Comparison of ENCODE assay signal across 12 mouse cellular contexts in the genomic region with DNA sequence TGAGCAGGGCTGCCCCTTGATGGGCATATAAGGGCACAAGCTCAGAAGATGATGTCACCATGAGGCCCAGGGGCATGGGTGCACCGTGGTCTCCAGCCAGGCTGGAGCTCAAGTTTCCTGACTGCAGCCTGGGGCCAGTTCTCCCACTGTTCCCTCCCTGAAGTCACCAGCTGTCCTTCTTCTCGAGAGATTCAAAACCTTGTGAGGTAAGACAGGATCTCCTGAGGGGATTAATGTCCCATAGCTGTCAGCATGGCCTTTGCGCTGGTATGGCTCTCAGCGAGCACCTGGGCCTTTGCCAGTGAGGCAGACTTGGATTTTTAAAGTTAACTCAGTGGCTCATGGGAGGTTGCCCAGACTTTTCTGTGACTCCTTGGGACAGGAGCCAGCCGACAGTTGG. TPM values are rescaled to one million over a fixed set of nuclear protein-coding genes. Genes with fewer than 3 reads are reported as not detected.
DNase-seq lines count a peak whose midpoint lies in the region; TF ChIP-seq lines count a peak whose summit lies in the region.
"Had no signal": no experiment of that assay in that cellular context is flagged by ENCODE, and none has a peak within 500 bp of the region (broad histone marks: within the 10 kb centered on the region; RNA-seq: fewer than 3 reads in every experiment).

No protein-coding gene starts in this region.

- no peaks in the 10 kb centered on the region for H3K79me2 ChIP-seq in myocyte (ENCODE audit: control insufficient read depth, insufficient read depth)

- no peaks in the 10 kb centered on the region for H3K36me3 ChIP-seq in kidney, adult 2 months (ENCODE audit: control insufficient read depth, insufficient read depth, low read length)
- no peaks in the 10 kb centered on the region for H3K36me3 ChIP-seq in myocyte (ENCODE audit: control insufficient read depth, insufficient read depth)
- H3K36me3 ChIP-seq in limb, embryonic 10.5 days, result no peaks in the 10 kb centered on the region
- H3K36me3 ChIP-seq: embryonic facial prominence, embryonic 13.5 days had no signal

- intact Hi-C loops in left cerebral cortex, postnatal 4 days (cut with DNase I), result loop anchor here (10.0 kb wide), 1 partner anchor 255 kb away; no protein-coding TSS in a partner anchor
- intact Hi-C loops in left cerebral cortex, adult 2 months (cut with DNase I), result no loop called here

- no peak overlapping the region for H3K4me3 ChIP-seq in bone marrow macrophage, adult 2 months (ENCODE audit: insufficient read depth, low read length)
- H3K4me3 ChIP-seq in kidney, adult 2 months (ENCODE audit: insufficient read depth, low read depth, low read length), result no peak overlapping the region
- no peak overlapping the region for H3K4me3 ChIP-seq in myocyte
- no peak overlapping the region for H3K4me3 ChIP-seq in limb, embryonic 10.5 days
- H3K4me3 ChIP-seq in left cerebral cortex, adult 2 months, result no peak overlapping the region
- H3K4me3 ChIP-seq: embryonic facial prominence, embryonic 13.5 days had no signal

- H3K27ac ChIP-seq in bone marrow macrophage, adult 2 months (ENCODE audit: insufficient read depth, low read depth, low read length), result peak overlapping the region; percentile 70
- H3K27ac ChIP-seq in kidney, adult 2 months (ENCODE audit: insufficient read depth, low read depth, low read length), result no peak overlapping the region
- H3K27ac ChIP-seq in limb, embryonic 10.5 days, result no peak overlapping the region
- no peak overlapping the region for H3K27ac ChIP-seq in left cerebral cortex, adult 2 months
- H3K27ac ChIP-seq: embryonic facial prominence, embryonic 13.5 days had no signal

- H3K27me3 ChIP-seq in kidney, adult 2 months (replicated peaks; ENCODE audit: control insufficient read depth, insufficient read depth, low read length), result no peaks in the 10 kb centered on the region
- no peaks in the 10 kb centered on the region for H3K27me3 ChIP-seq in myocyte (ENCODE audit: control insufficient read depth, insufficient read depth, insufficient read length)
- H3K27me3 ChIP-seq in limb, embryonic 10.5 days (ENCODE audit: low read depth, poor library complexity, severe bottlenecking), result no peaks in the 10 kb centered on the region
- H3K27me3 ChIP-seq: embryonic facial prominence, embryonic 13.5 days had no signal

- WGBS in kidney, adult 2 months, result 38% methylated on average over 5 of the region's 5 CpGs
- 78% methylated on average over 5 of the region's 5 CpGs for WGBS in limb, embryonic 10.5 days

- TF ChIP-seq POLR2A in bone marrow macrophage, adult 2 months (IDR thresholded peaks at IDR 0.05; ENCODE audit: borderline replicate concordance, low read depth, low read length), result no peak
- no peak for TF ChIP-seq POLR2A in kidney, adult 2 months (IDR thresholded peaks at IDR 0.05; ENCODE audit: low read depth, low read length)
- no peak for TF ChIP-seq POLR2A in myocyte (IDR thresholded peaks at IDR 0.05; ENCODE audit: insufficient read length, low read depth)

- no peak overlapping the region for H3ac ChIP-seq in myocyte (ENCODE audit: control insufficient read depth, insufficient read length)

- H3K4me1 ChIP-seq in bone marrow macrophage, adult 2 months (ENCODE audit: control insufficient read depth, insufficient read depth, low read length), result peaks cover 27% of the 10 kb centered on the region
- no peaks in the 10 kb centered on the region for H3K4me1 ChIP-seq in kidney, adult 2 months (ENCODE audit: control insufficient read depth, insufficient read depth, low read length)
- H3K4me1 ChIP-seq in limb, embryonic 10.5 days, result no peaks in the 10 kb centered on the region
- H3K4me1 ChIP-seq: embryonic facial prominence, embryonic 13.5 days had no signal

- H3K9me3 ChIP-seq in limb, embryonic 10.5 days (replicated peaks), result no peaks in the 10 kb centered on the region
- H3K9me3 ChIP-seq: embryonic facial prominence, embryonic 13.5 days had no signal

- peak overlapping the region; percentile 45 for H3K4me2 ChIP-seq in myocyte (ENCODE audit: low read depth)
- H3K4me2 ChIP-seq: embryonic facial prominence, embryonic 13.5 days had no signal

- no peak for TF ChIP-seq CTCF in bone marrow macrophage, adult 2 months (IDR thresholded peaks at IDR 0.05; ENCODE audit: low read depth, low read length)
- TF ChIP-seq CTCF in kidney, adult 2 months (conservative IDR thresholded peaks at IDR 0.05; ENCODE audit: insufficient read depth, insufficient read length, low read depth, low read length), result no peak
- no peak for TF ChIP-seq CTCF in left cerebral cortex, adult 2 months (IDR thresholded peaks at IDR 0.05)

- peak; percentile 48 for DNase-seq in left cerebral cortex, postnatal 4 days
- DNase-seq in left cerebral cortex, adult 18-20 months (ENCODE audit: low spot score in 2 of 2), result no peak
- peak; percentile 79 for DNase-seq in kidney, adult 2 months
- no peak for DNase-seq in limb, embryonic 10.5 days (ENCODE audit: low spot score)
- no peak for DNase-seq in yolk sac, embryonic 10.5 days (ENCODE audit: low spot score)
- DNase-seq in left cerebral cortex, adult 2 months (ENCODE audit: extremely low spot score in 1 of 2, low spot score in 2 of 2), result no peak
- DNase-seq: cerebellum, adult 9-10 months; liver; lung, postnatal 10 days had no signal

TF ChIP-seq in myocyte, 11 proteins besides CTCF, POLR2A, EP300 and RAD21:
- no peak for TF ChIP-seq E2F4 (IDR thresholded peaks at IDR 0.05; ENCODE audit: insufficient read depth)
- TF ChIP-seq SRF (IDR thresholded peaks at IDR 0.05; ENCODE audit: control insufficient read depth, insufficient read length, low read depth), result peak; percentile 97
- TF ChIP-seq MYOG (IDR thresholded peaks at IDR 0.05; ENCODE audit: control insufficient read depth in 1 of 3, insufficient read depth in 1 of 3, insufficient read length in 2 of 3, low read depth in 2 of 3), result peak in 1 of 3 experiments; percentile 65

RNA-seq across cellular contexts. Expression of gene Kif3c, which starts 14.8 kb away (rescaled TPM):
- 100 to 1,000 TPM; 204 to 210 TPM for total RNA-seq in left cerebral cortex, postnatal 4 days (2021)
- 100 to 1,000 TPM; 176 to 177 TPM for total RNA-seq in left cerebral cortex, adult 18-20 months (2021)
- 22.0 and 24.7 TPM in 2 replicates for polyA plus RNA-seq in bone marrow macrophage, adult 2 months (2012; ENCODE audit: insufficient read depth, insufficient read length, missing spikeins)
- polyA plus RNA-seq in kidney, adult 2 months (2012; rRNA removed), result 5.7 and 7.2 TPM in 2 replicates
- polyA plus RNA-seq in myocyte (2012; fragmentation: generic; extraction: Trizol), result 16.7 TPM
- 13.2 and 16.4 TPM in 2 replicates for polyA plus RNA-seq in limb, embryonic 10.5 days (2016; fragmentation: Nextera tagmentation; extraction: Ambion mirVana)
- total RNA-seq in left cerebral cortex, adult 2 months (2021), result 100 to 1,000 TPM; 188 TPM

RNA-seq across cellular contexts. Expression of gene Rab10, which starts 40.4 kb away (rescaled TPM):
- 100 to 1,000 TPM; 263 to 272 TPM for total RNA-seq in left cerebral cortex, postnatal 4 days (2021)
- total RNA-seq in left cerebral cortex, adult 18-20 months (2021), result 100 to 1,000 TPM; 133 to 139 TPM
- 143 and 145 TPM in 2 replicates for polyA plus RNA-seq in bone marrow macrophage, adult 2 months (2012; ENCODE audit: insufficient read depth, insufficient read length, missing spikeins)
- 30.5 and 34.5 TPM in 2 replicates for polyA plus RNA-seq in kidney, adult 2 months (2012; rRNA removed)
- polyA plus RNA-seq in myocyte (2012; fragmentation: generic; extraction: Trizol), result 81.0 TPM
- polyA plus RNA-seq in limb, embryonic 10.5 days (2016; fragmentation: Nextera tagmentation; extraction: Ambion mirVana), result 67.2 and 74.8 TPM in 2 replicates
- total RNA-seq in left cerebral cortex, adult 2 months (2021), result 100 to 1,000 TPM; 132 to 134 TPM

Comparison
In these comparisons a context has a peak if more than half of its experiments do, and no peak if none do; other contexts are left out.
1. DNase-seq: peak in left cerebral cortex, postnatal 4 days (single experiment) and kidney, adult 2 months (single experiment); none in left cerebral cortex, adult 18-20 months (0 of 2), limb, embryonic 10.5 days (single experiment), yolk sac, embryonic 10.5 days (single experiment) and left cerebral cortex, adult 2 months (0 of 2).